Mouse (Mus musculus) heart, embryonic 15.5 days (tissue): ENCODE measurements around the gene Clcn2. TPM values are rescaled to one million over a fixed set of nuclear protein-coding genes. Genes with fewer than 3 reads are reported as not detected.

Experiments
- ATAC-seq: fragments of 200-750 bp; cut with Nextera tagmentation; replicated peaks from 2 replicates; pipeline ENCODE4 v1.8.0; 2017; ENCODE audit warnings: low read depth, moderate TSS enrichment; ENCODE audit not compliant: insufficient number of reproducible peaks, insufficient read depth, low FRiP score
- H3K27ac ChIP-seq: fragments of 300-500 bp; sonication (generic); 2 replicates; pipeline ENCODE4 v1.5.1; 2015; ENCODE audit warnings: mild to moderate bottlenecking, inconsistent platforms
- H3K27me3 ChIP-seq: fragments of 300-500 bp; sonication (generic); 2 replicates; pipeline ENCODE4 v1.6.1; 2015; ENCODE audit warnings: inconsistent platforms
- H3K36me3 ChIP-seq: fragments of 300-500 bp; sonication (generic); 2 replicates; pipeline ENCODE4 v1.6.1; 2015; ENCODE audit warnings: mild to moderate bottlenecking, inconsistent platforms
- H3K4me1 ChIP-seq: fragments of 300-500 bp; sonication (generic); replicated peaks from 2 replicates; pipeline ENCODE4 v1.6.1; 2015; ENCODE audit warnings: inconsistent platforms
- H3K4me2 ChIP-seq: fragments of 300-500 bp; sonication (generic); 2 replicates; pipeline ENCODE4 v1.6.1; 2015; ENCODE audit warnings: inconsistent platforms, mild to moderate bottlenecking, moderate library complexity
- H3K4me3 ChIP-seq: fragments of 300-500 bp; sonication (generic); 2 replicates; pipeline ENCODE4 v1.5.1; 2015; ENCODE audit warnings: mild to moderate bottlenecking, inconsistent platforms
- H3K9ac ChIP-seq: fragments of 300-500 bp; sonication (generic); 2 replicates; pipeline ENCODE4 v1.6.1; 2015; ENCODE audit warnings: mild to moderate bottlenecking, inconsistent platforms
- H3K9me3 ChIP-seq: fragments of 300-500 bp; sonication (generic); replicated peaks from 2 replicates; pipeline ENCODE4 v1.6.1; 2016; ENCODE audit warnings: inconsistent platforms
- WGBS: fragments of 180-500 bp; shearing (Covaris S2); methylation state at CpG from one replicate; pipeline ENCODE4 v1.1.7; 2015; ENCODE audit warnings: mixed read lengths; 5-methylcytosine and 5-hydroxymethylcytosine counted together
- polyA plus RNA-seq: library from polyadenylated mRNA; unstranded; fragments of >200 nt; fragmentation: Nextera tagmentation; extraction: Ambion mirVana; gene quantifications from 2 replicates; pipeline ENCODE4 v1.2.1, GENCODE M21; 2015

Gene Clcn2
- polyA plus RNA-seq, 1 experiment from 2014 or later: 3.8 TPM

DNA sequence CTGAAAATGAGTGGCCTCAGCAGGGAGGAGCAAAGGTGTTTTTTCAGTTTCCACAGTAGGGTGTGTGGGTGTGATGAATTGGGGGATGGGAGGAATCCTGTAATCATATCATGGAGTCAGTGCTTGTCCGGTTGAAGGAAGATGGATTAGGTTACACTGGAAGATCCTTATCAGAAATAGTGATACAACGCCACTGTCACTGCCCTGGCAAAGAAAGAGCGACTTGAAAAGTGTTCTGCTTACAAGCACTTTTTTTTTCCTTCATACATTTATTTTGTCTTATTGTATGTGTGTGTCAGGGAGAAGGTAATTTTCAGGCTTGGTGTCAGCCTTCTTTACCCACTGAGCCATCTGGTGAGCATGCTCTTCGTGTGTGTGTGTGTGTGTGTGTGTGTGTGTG, 5.2 kb upstream of the Clcn2 start:
- H3K9ac ChIP-seq: no peak overlapping the region
- no peak overlapping the region for H3K4me3 ChIP-seq
- no peak for ATAC-seq
- no peak overlapping the region for H3K4me2 ChIP-seq
- WGBS: 52% methylated on average over 4 of the region's 4 CpGs
- no peaks in the 10 kb centered on the region for H3K9me3 ChIP-seq
- peaks cover 9% of the 10 kb centered on the region; the same call in 1 of the 2 replicates for H3K36me3 ChIP-seq
- H3K27ac ChIP-seq: no peak overlapping the region
- H3K27me3 ChIP-seq: peaks cover 15% of the 10 kb centered on the region
- peaks cover 6% of the 10 kb centered on the region for H3K4me1 ChIP-seq

DNA sequence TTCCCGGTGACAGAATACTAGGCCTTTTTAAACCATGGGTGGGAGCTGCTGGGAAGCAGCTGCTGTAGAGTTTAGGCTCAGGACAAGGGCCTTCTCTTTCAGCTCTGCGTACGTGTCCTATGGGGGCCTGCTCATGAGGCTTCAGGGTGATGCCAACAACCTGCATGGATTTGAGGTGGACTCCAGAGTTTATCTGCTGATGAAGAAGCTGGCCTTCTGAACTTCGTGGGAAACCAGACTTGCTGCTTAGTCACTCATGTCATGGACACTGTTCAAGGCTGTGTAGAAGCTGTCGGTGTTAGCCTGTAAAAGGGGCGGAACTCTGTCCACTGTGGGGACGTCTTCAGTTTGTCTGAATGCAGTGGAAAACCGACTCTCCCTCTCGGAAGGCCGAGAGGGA, 4.3 kb upstream of the Clcn2 start:
- Histone ChIP-seq H3K9me3 (no peaks in the 10 kb centered on the region), H3K27me3 (peaks cover 11% of the 10 kb centered on the region), H3K4me1 (peaks cover 10% of the 10 kb centered on the region), H3K9ac (no peak overlapping the region), H3K36me3 (peaks cover 9% of the 10 kb centered on the region; the same call in 1 of the 2 replicates), H3K4me3 (no peak overlapping the region), H3K4me2 (no peak overlapping the region), H3K27ac (no peak overlapping the region)
- WGBS: 80% methylated on average over 10 of the region's 10 CpGs
- no peak for ATAC-seq

DNA sequence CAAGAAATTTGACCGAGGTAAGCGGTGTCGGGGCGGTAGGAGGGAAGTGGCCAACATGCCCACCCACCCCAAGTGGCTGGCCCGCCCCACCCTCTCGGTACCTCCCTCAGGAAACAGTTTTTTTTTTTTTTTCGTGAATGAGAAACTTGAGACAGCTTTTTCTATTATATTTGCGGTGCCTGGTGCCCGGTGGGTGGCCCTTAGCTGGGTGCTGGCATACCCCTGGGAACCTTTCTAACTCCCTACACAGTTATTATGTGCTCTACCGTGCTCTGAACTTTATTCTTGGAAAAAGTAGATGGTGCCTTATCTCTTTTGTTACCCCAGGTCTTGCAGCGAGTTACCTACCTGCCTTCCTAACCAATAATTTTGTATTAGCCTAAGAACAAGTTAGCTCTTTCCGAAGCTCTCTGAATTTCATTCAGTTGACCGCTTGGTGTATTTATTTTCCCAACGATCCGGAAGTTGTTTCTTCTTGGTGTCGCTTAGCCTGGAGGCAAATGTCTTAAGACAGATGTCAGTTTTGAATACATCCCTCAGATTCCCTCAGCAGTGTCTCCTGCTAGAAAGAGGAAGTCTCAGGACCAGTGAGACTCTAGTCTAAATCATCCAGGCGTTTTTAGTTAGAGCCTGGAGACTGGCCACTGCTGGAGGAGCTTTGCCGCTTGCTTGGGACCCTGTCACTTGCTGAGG, 578 bp upstream of the Clcn2 start:
- peak overlapping the region; percentile 93 for H3K27ac ChIP-seq
- no peaks in the 10 kb centered on the region for H3K9me3 ChIP-seq
- H3K4me2 ChIP-seq: peak overlapping the region; percentile 97
- WGBS: 2% methylated on average over 18 of the region's 18 CpGs
- peak overlapping the region; percentile 83 for H3K9ac ChIP-seq
- H3K4me3 ChIP-seq: peak overlapping the region; percentile 88
- H3K36me3 ChIP-seq: peaks cover 9% of the 10 kb centered on the region; the same call in 1 of the 2 replicates
- peaks cover 33% of the 10 kb centered on the region for H3K4me1 ChIP-seq
- H3K27me3 ChIP-seq: no peaks in the 10 kb centered on the region
- peak; percentile 7; the same call in 1 of the 2 replicates for ATAC-seq

DNA sequence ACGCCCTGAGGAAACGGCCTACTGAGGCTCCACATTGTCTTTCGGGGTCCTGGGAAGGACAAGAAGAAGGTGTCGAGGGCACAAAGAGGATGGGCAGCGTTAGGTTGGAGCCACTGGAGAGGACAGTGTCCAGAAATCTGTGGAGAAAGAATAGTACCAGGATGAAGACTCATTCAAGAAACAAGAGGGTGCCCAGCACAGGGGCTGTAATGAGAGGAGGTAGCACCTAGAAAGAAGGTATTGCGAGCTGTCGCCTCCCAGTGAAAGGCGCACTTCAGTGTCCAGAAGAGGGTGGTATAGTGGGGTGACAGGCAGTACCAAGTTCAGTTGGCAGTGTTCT, 735 bp downstream of the Clcn2 start:
- Histone ChIP-seq H3K36me3 (peaks cover 9% of the 10 kb centered on the region; the same call in 1 of the 2 replicates), H3K4me2 (peak overlapping the region; percentile 97), H3K4me1 (peaks cover 33% of the 10 kb centered on the region), H3K9me3 (no peaks in the 10 kb centered on the region), H3K4me3 (peak overlapping the region; percentile 88), H3K27ac (peak overlapping the region; percentile 93), H3K9ac (peak overlapping the region; percentile 83), H3K27me3 (no peaks in the 10 kb centered on the region)
- ATAC-seq: no peak
- WGBS: 4% methylated on average over 8 of the region's 8 CpGs

DNA sequence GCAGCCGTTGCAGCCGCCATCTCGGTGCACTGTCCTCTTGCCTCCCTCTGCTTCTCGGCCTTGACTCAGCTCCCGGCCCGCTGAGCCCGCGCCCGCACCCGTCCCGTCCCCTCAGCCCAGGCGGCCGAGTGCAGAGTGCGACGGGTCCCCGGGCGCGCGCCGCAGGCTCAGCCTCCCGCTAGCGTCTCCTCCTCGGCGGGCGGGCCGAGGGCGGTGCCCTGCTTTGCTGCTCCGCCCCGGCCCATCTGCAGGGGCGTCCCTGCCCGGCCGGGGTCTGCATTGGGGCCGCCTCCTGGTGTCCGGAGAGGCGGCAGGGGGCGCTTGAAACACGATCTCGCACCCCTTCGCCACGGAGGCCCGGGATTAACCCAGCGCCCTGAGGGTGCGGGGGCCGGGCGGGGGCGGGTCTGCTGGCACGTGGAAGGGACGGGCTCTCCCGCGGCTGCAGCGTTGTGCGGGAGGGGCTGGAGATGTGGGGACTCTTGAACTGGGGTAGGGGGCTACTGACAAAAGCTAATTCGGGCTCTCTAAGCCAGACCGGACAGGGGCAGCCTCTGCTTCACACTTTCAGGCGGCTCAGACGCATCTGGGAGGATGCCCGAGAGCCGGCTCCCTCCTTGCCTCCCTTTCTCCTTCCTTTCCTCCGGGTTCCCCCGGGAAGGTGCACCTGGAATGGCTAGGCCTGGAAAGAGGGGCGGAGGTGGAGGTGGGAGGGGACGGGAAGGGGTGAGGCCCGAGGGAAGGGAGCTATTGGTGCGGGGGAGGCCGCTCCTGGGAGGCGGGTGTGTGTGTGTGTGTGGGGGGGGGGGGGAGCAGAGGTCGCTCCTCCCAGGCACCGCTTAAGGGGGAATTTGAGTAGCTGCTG, 1.3 kb downstream of the Clcn2 start:
- Histone ChIP-seq H3K4me2 (peak overlapping the region; percentile 97), H3K36me3 (peaks cover 9% of the 10 kb centered on the region; the same call in 1 of the 2 replicates), H3K9ac (peak overlapping the region; percentile 83), H3K27ac (peak overlapping the region; percentile 93), H3K4me3 (peak overlapping the region; percentile 88), H3K9me3 (no peaks in the 10 kb centered on the region), H3K27me3 (no peaks in the 10 kb centered on the region), H3K4me1 (peaks cover 33% of the 10 kb centered on the region)
- ATAC-seq: peak; percentile 82
- WGBS: under 1% methylated on average over 60 of the region's 68 CpGs

DNA sequence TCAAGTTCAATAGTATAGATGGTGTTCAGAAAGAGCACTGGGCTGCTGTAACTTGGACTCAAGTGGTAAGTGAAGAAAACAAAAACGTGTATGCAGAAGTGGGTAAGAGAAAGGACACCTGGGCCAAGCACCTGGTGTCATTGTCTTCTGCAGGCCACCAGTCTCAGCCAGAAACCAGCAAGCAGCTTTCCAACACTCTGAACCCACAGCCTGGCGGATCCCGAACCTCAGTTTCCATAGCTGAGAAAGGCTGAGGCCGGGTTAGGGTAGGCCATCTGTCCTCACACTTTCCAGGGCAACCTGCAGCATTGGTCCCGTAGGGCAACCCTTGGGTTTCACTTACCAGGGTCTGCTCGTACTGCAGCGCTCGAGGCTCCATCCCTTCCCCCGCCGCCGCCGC, 2.0 kb downstream of the Clcn2 start:
- Histone ChIP-seq H3K9me3 (no peaks in the 10 kb centered on the region), H3K4me2 (peak overlapping the region; percentile 97), H3K9ac (peak overlapping the region; percentile 83), H3K27me3 (no peaks in the 10 kb centered on the region), H3K27ac (peak overlapping the region; percentile 93), H3K4me1 (peaks cover 33% of the 10 kb centered on the region), H3K36me3 (peaks cover 7% of the 10 kb centered on the region; the same call in 1 of the 2 replicates), H3K4me3 (peak overlapping the region; percentile 88)
- ATAC-seq: peak; percentile 2; the same call in 1 of the 2 replicates
- WGBS: 3% methylated on average over 12 of the region's 12 CpGs

DNA sequence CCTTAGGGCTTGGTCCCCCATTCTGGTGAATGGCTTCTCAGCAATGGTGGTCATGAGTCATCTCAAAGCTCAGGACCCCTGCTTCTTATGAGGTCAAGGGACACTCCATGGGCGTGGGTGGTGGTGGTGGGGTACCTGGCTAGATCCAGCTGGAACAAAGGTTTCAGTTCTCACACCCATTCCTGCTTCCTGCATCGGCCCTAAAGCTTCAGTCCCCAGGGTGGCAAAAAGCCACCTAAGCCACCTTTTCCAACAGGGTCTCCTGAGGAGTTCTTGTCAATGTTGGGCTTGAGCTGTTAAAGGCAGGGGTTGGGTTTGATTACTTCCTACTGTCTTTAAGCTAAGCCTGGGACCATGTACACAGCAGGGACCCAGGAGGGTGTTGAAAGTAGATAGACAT, 2.4 kb downstream of the Clcn2 start:
- no peak overlapping the region for H3K27ac ChIP-seq

DNA sequence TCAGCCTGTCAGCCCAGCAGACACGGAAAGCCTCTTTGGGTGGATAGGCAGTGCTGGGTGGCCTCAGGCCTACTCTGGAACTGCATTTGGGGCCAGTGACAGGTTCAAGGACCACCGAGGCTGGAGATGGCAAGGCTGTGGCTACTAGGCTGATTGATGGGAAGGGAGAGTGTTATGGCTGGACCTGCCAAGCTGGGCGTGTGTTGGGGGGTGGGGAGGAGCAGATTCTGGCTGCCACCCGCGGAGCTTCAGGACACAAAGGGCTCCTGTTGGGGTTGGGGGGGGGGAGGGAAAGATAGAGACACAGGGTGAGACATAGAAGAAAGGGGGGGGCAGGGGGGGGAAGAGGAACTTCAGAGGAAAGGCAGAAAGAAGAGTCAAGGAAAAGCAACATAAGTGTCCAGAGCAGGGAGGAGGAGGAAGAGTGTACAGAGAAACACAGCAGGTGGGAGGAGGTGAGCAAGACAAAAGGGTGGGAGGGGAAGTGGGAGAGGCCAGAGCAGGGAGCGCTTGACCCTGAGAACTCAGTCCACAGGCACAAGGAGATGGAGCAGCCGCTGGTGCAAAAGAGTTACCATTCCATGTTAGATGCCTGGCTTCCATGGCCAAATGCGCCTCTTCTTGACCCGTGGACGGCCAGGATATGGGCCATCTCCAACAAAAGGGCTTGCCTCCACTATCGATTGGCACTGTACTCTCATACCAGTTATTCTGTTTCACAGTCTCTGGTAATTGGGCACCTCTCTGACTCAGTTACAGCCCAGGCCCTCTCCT, 3.1 kb downstream of the Clcn2 start:
- Histone ChIP-seq H3K4me2 (peak overlapping the region; percentile 97), H3K27me3 (no peaks in the 10 kb centered on the region), H3K9ac (0 out of 2 replicates have a peak overlapping the region, but pooled peaks have one; percentile 83), H3K27ac (no peak overlapping the region), H3K9me3 (no peaks in the 10 kb centered on the region), H3K4me1 (peaks cover 33% of the 10 kb centered on the region), H3K36me3 (no peaks in the 10 kb centered on the region; the same call in 1 of the 2 replicates), H3K4me3 (0 out of 2 replicates have a peak overlapping the region, but pooled peaks have one; percentile 88)
- no peak for ATAC-seq
- 61% methylated on average over 11 of the region's 11 CpGs for WGBS

More for the DNA sequence above, 2.4 kb downstream of the Clcn2 start:
- H3K36me3 ChIP-seq: peaks cover 3% of the 10 kb centered on the region; the same call in 1 of the 2 replicates
- H3K27me3 ChIP-seq: no peaks in the 10 kb centered on the region
- H3K4me1 ChIP-seq: peaks cover 33% of the 10 kb centered on the region
- peak overlapping the region; percentile 97 for H3K4me2 ChIP-seq
- 66% methylated on average over 2 of the region's 2 CpGs for WGBS
- no peak for ATAC-seq
- peak overlapping the region; percentile 88 for H3K4me3 ChIP-seq
- peak overlapping the region; percentile 83 for H3K9ac ChIP-seq
- no peaks in the 10 kb centered on the region for H3K9me3 ChIP-seq

DNA sequence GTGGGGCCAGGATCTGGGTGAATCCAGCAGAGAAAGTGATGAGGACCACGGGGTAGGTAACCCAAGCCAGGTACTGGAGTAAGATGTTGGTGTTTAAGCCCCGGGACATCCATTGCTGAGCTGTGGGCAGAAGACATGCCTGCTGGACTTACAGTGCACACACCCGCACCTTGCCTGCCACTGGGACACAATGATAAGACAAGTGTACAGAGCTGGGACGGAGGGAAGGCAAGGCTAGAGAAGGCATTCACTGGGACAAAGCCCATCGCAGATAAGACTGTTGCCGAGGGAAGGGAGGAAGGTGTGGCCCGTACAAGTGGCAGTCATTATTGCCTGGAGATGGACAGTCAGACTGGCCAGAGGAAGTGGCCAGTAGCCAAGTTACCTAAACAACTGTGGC, 4.7 kb downstream of the Clcn2 start:
- H3K9ac ChIP-seq: no peak overlapping the region
- H3K4me2 ChIP-seq: no peak overlapping the region
- 62% methylated on average over 7 of the region's 7 CpGs for WGBS
- no peaks in the 10 kb centered on the region; the same call in 1 of the 2 replicates for H3K36me3 ChIP-seq
- H3K9me3 ChIP-seq: no peaks in the 10 kb centered on the region
- H3K27ac ChIP-seq: no peak overlapping the region
- no peaks in the 10 kb centered on the region for H3K27me3 ChIP-seq
- no peak for ATAC-seq
- H3K4me3 ChIP-seq: no peak overlapping the region
- H3K4me1 ChIP-seq: peaks cover 26% of the 10 kb centered on the region

DNA sequence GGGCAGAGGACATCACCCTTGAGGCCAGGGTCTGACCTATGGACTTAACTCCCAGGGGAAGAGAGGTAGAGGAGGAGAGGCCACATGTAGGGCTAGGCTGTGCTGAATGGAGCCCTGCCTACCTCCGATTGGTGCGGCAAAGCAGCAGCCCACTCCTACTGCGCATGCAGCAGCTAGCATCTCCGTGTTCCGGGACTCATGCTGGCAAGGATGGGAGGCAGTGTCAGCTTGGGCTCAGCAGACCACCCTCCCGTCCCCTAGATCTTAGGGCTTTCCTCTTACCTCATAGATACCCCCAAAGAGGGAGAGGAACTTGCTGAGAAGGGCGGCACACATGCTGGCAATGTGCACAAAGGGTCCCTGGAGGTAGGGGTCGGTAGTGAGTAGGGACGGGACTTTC, 5.4 kb downstream of the Clcn2 start:
- Histone ChIP-seq H3K27me3 (no peaks in the 10 kb centered on the region), H3K4me2 (no peak overlapping the region), H3K27ac (no peak overlapping the region), H3K9ac (no peak overlapping the region), H3K4me1 (peaks cover 26% of the 10 kb centered on the region), H3K36me3 (no peaks in the 10 kb centered on the region; the same call in 1 of the 2 replicates), H3K9me3 (no peaks in the 10 kb centered on the region), H3K4me3 (no peak overlapping the region)
- no peak for ATAC-seq
- WGBS: 73% methylated on average over 9 of the region's 9 CpGs

DNA sequence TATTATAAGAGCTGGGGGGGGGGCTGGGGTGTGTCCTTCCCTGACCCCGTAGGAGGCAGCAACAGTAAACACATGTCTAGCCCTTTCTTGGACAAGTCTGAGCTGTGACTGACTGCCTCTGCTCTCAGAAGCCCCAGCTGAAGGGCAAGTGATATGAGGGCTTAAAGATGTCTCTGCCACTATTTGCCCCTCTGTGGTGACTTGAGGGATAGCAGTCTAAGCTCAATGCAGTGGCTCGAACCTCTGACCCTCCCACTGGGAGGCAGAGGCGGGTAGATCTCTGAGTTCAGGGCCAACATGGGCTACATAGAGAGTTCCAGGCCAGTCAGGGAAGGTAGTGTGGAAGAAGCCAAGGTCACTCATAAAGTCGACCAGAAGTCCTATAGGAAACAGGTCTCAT, 6.7 kb downstream of the Clcn2 start:
- no peak for ATAC-seq
- Histone ChIP-seq H3K4me1 (peaks cover 17% of the 10 kb centered on the region), H3K27me3 (no peaks in the 10 kb centered on the region), H3K27ac (no peak overlapping the region), H3K9me3 (no peaks in the 10 kb centered on the region), H3K4me2 (no peak overlapping the region), H3K4me3 (no peak overlapping the region), H3K9ac (no peak overlapping the region), H3K36me3 (no peaks in the 10 kb centered on the region; the same call in 1 of the 2 replicates)
- WGBS: 83% methylated on average over 4 of the region's 4 CpGs
